ENCODE assay signal across 9 mouse cellular contexts in the genomic region with DNA sequence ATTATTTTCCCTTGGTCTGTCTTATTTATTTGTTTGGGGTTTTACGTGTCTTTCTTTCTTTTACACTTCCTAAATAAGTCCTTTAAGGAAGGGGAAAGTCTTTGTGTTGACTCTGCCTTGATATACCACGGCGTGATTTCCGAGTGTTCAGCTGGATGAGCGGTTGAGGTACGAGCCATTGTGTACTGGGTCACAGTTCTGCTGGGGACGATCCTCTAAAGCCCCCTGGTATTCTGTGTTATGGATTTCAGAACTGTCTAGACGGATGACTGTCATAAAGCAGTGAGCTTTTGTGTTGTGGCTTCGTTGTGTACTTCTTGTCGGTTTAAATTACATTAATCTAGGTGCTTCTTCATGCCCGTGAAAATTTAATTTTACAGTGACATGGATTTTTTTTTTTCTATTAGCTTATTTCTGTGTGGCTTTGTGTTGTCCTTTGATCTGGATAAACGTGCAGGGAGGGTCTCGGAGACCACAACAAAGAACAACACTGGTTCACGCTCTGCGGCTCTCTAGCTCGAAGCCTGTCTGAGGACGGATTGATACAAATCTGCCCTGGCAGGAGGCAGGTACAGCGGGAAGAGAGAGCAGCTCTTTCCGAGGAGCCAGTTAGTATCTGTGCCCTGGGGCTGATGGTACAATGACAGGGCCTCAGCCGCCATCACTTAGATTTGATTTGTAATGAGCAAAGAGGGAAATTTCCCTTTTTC.
A peak's percentile ranks its signal among the peaks of the same experiment; 100 is the strongest.
DNase-seq lines count a peak whose midpoint lies in the region; ATAC-seq and TF ChIP-seq lines count a peak whose summit lies in the region.
"Had no signal": no experiment of that assay in that cellular context is flagged by ENCODE, and none has a peak within 500 bp of the region (broad histone marks: within the 10 kb centered on the region; RNA-seq: fewer than 3 reads in every experiment).

No protein-coding gene starts in this region.

- H3K27me3 ChIP-seq in kidney, postnatal 0 days (ENCODE audit: insufficient read depth, low read length) = no peaks in the 10 kb centered on the region
- H3K27me3 ChIP-seq in forebrain, embryonic 11.5 days (ENCODE audit: control insufficient read depth, insufficient read depth, low read length) = peaks cover 6% of the 10 kb centered on the region; the same call in 1 of the 2 replicates
- H3K27me3 ChIP-seq in intestine, embryonic 15.5 days (replicated peaks) = no peaks in the 10 kb centered on the region
- H3K27me3 ChIP-seq in neural tube, embryonic 15.5 days (replicated peaks) = no peaks in the 10 kb centered on the region

- TF ChIP-seq CTCF in kidney, postnatal 0 days (IDR thresholded peaks at IDR 0.05; ENCODE audit: low read depth) = no peak

- H3K4me3 ChIP-seq in kidney, postnatal 0 days (replicated peaks; ENCODE audit: low read depth, low read length) = peak overlapping the region; percentile 20
- 0 out of 2 replicates have a peak overlapping the region, but pooled peaks have one; percentile 5 for H3K4me3 ChIP-seq in forebrain, embryonic 11.5 days (ENCODE audit: low read depth, low read length)
- peak overlapping the region; percentile 26 for H3K4me3 ChIP-seq in intestine, embryonic 15.5 days (replicated peaks)
- H3K4me3 ChIP-seq in neural tube, embryonic 15.5 days (replicated peaks) = peak overlapping the region; percentile 46
- H3K4me3 ChIP-seq: megakaryocyte, embryonic 14.5 days had no signal

- WGBS in kidney, postnatal 0 days = 39% methylated on average over 20 of the region's 20 CpGs
- 10% methylated on average over 20 of the region's 20 CpGs for WGBS in forebrain, embryonic 11.5 days
- 57% methylated on average over 20 of the region's 20 CpGs for WGBS in intestine, embryonic 15.5 days
- 9% methylated on average over 20 of the region's 20 CpGs for WGBS in neural tube, embryonic 15.5 days

- peaks cover 11% of the 10 kb centered on the region; the same call in 1 of the 2 replicates for H3K4me1 ChIP-seq in kidney, postnatal 0 days (replicated peaks; ENCODE audit: insufficient read depth, low read length)
- peaks cover 8% of the 10 kb centered on the region; the same call in 1 of the 2 replicates for H3K4me1 ChIP-seq in forebrain, embryonic 11.5 days (replicated peaks; ENCODE audit: control insufficient read depth, insufficient read depth, low read length)
- H3K4me1 ChIP-seq in intestine, embryonic 15.5 days (replicated peaks) = peaks cover 10% of the 10 kb centered on the region; the same call in 1 of the 2 replicates
- H3K4me1 ChIP-seq in neural tube, embryonic 15.5 days = peaks cover 55% of the 10 kb centered on the region
- H3K4me1 ChIP-seq: megakaryocyte, embryonic 14.5 days had no signal

- no peak for ATAC-seq in kidney, postnatal 0 days (replicated peaks; ENCODE audit: low FRiP score, low read depth)
- ATAC-seq in forebrain, embryonic 11.5 days (replicated peaks; ENCODE audit: low FRiP score) = no peak
- ATAC-seq in intestine, embryonic 15.5 days = no peak
- ATAC-seq in neural tube, embryonic 15.5 days (ENCODE audit: low FRiP score) = peak; percentile 46; the same call in 1 of the 2 replicates
- ATAC-seq in erythroid progenitor cell, adult 5-6 weeks (replicated peaks; ENCODE audit: low FRiP score, poor library complexity, severe bottlenecking) = no peak

- peak overlapping the region; percentile 47 for H3K4me2 ChIP-seq in kidney, postnatal 0 days (ENCODE audit: low read length)
- H3K4me2 ChIP-seq in forebrain, embryonic 11.5 days (ENCODE audit: low read depth, low read length, severe bottlenecking) = peak overlapping the region; percentile 38
- peak overlapping the region; percentile 44 for H3K4me2 ChIP-seq in intestine, embryonic 15.5 days (replicated peaks)
- peak overlapping the region; percentile 71 for H3K4me2 ChIP-seq in neural tube, embryonic 15.5 days

- peak overlapping the region; percentile 50; the same call in 1 of the 2 replicates for H3K9ac ChIP-seq in kidney, postnatal 0 days (ENCODE audit: low read depth, low read length)
- H3K9ac ChIP-seq in forebrain, embryonic 11.5 days (ENCODE audit: low read length) = peak overlapping the region; percentile 33; the same call in 1 of the 2 replicates
- peak overlapping the region; percentile 21; the same call in 1 of the 2 replicates for H3K9ac ChIP-seq in intestine, embryonic 15.5 days
- H3K9ac ChIP-seq in neural tube, embryonic 15.5 days (replicated peaks) = peak overlapping the region; percentile 53

- no peaks in the 10 kb centered on the region for H3K9me3 ChIP-seq in kidney, postnatal 0 days (replicated peaks; ENCODE audit: low read length)
- H3K9me3 ChIP-seq in forebrain, embryonic 11.5 days (ENCODE audit: control insufficient read depth, low read length) = no peaks in the 10 kb centered on the region
- no peaks in the 10 kb centered on the region for H3K9me3 ChIP-seq in intestine, embryonic 15.5 days
- no peaks in the 10 kb centered on the region for H3K9me3 ChIP-seq in neural tube, embryonic 15.5 days (replicated peaks)
- H3K9me3 ChIP-seq: megakaryocyte, embryonic 14.5 days had no signal

- peak overlapping the region; percentile 73 for H3K27ac ChIP-seq in kidney, postnatal 0 days
- H3K27ac ChIP-seq in forebrain, embryonic 11.5 days (ENCODE audit: low read depth, low read length) = peak overlapping the region; percentile 52; the same call in 1 of the 2 replicates
- peak overlapping the region; percentile 36; the same call in 1 of the 2 replicates for H3K27ac ChIP-seq in intestine, embryonic 15.5 days
- peak overlapping the region; percentile 87 for H3K27ac ChIP-seq in neural tube, embryonic 15.5 days (replicated peaks)

- no peak for DNase-seq in kidney, postnatal 0 days (ENCODE audit: low spot score)
- no peak for DNase-seq in kidney, adult 18-20 months
- peak; percentile 53 for DNase-seq in forebrain, embryonic 11.5 days (ENCODE audit: low spot score)
- no peak for DNase-seq in cerebellum, adult 9-11 months
- no peak for DNase-seq in frontal cortex, adult 2 months (ENCODE audit: extremely low spot score in 1 of 2, low spot score in 1 of 2)

- H3K36me3 ChIP-seq in kidney, postnatal 0 days (ENCODE audit: insufficient read depth, low read length) = no peaks in the 10 kb centered on the region
- H3K36me3 ChIP-seq in forebrain, embryonic 11.5 days (ENCODE audit: control insufficient read depth, insufficient read depth, low read length) = no peaks in the 10 kb centered on the region
- no peaks in the 10 kb centered on the region for H3K36me3 ChIP-seq in intestine, embryonic 15.5 days
- H3K36me3 ChIP-seq in neural tube, embryonic 15.5 days = no peaks in the 10 kb centered on the region

Comparison
In these comparisons a context has a peak if more than half of its experiments do, and no peak if none do; other contexts are left out.
1. H3K27ac ChIP-seq: peak in every context shown above with its lines; median percentile 87 in neural tube, embryonic 15.5 days; 73 in kidney, postnatal 0 days; 52 in forebrain, embryonic 11.5 days; 36 in intestine, embryonic 15.5 days.